Mouse (Mus musculus) kidney, embryonic 16.5 days (tissue): ENCODE results near the gene Plp2. TPM values are rescaled to one million over a fixed set of nuclear protein-coding genes. Genes with fewer than 3 reads are reported as not detected.

ENCODE experiments used
- ATAC-seq: fragments of 200-750 bp; cut with Nextera tagmentation; 2 replicates; pipeline ENCODE4 v1.8.0; 2017; ENCODE audit warnings: moderate TSS enrichment; ENCODE audit not compliant: low FRiP score, low TSS enrichment
- H3K27ac ChIP-seq: fragments of 300-500 bp; sonication (generic); 2 replicates; pipeline ENCODE4 v1.5.1; 2014; ENCODE audit warnings: low read length
- H3K27me3 ChIP-seq: fragments of 300-500 bp; sonication (generic); 2 replicates; pipeline ENCODE4 v1.6.1; 2014; ENCODE audit warnings: low read length, control low read depth, mixed read lengths; ENCODE audit not compliant: insufficient read depth
- H3K36me3 ChIP-seq: fragments of 300-500 bp; sonication (generic); 2 replicates; pipeline ENCODE4 v1.6.1; 2014; ENCODE audit warnings: low read length, control low read depth, mixed read lengths; ENCODE audit not compliant: insufficient read depth
- H3K4me1 ChIP-seq: fragments of 300-500 bp; sonication (generic); 2 replicates; pipeline ENCODE4 v1.6.1; 2014; ENCODE audit warnings: low read length, control low read depth, mixed read lengths; ENCODE audit not compliant: insufficient read depth
- H3K4me2 ChIP-seq: fragments of 300-500 bp; sonication (generic); replicated peaks from 2 replicates; pipeline ENCODE4 v1.6.1; 2014; ENCODE audit warnings: low read depth, low read length
- H3K4me3 ChIP-seq: fragments of 300-500 bp; sonication (generic); 2 replicates; pipeline ENCODE4 v1.5.1; 2014; ENCODE audit warnings: mild to moderate bottlenecking, low read length
- H3K9ac ChIP-seq: fragments of 300-500 bp; sonication (generic); replicated peaks from 2 replicates; pipeline ENCODE4 v1.6.1; 2014; ENCODE audit warnings: low read length
- H3K9me3 ChIP-seq: fragments of 300-500 bp; sonication (generic); 2 replicates; pipeline ENCODE4 v1.6.1; 2016; ENCODE audit warnings: low read length, control low read depth
- WGBS: fragments of 180-500 bp; shearing (Covaris S2); extraction: QIAGEN DNeasy Blood & Tissue Kit; methylation state at CpG from one replicate; pipeline ENCODE4 v1.1.7; 2014; 5-methylcytosine and 5-hydroxymethylcytosine counted together
- polyA plus RNA-seq: library from polyadenylated mRNA; unstranded; fragments of >200 nt; fragmentation: Nextera tagmentation; extraction: Ambion mirVana; gene quantifications from 2 replicates; pipeline ENCODE4 v1.2.1, GENCODE M21; 2015

Plp2 gene
- polyA plus RNA-seq, 1 experiment from 2014 or later: 170 TPM

DNA sequence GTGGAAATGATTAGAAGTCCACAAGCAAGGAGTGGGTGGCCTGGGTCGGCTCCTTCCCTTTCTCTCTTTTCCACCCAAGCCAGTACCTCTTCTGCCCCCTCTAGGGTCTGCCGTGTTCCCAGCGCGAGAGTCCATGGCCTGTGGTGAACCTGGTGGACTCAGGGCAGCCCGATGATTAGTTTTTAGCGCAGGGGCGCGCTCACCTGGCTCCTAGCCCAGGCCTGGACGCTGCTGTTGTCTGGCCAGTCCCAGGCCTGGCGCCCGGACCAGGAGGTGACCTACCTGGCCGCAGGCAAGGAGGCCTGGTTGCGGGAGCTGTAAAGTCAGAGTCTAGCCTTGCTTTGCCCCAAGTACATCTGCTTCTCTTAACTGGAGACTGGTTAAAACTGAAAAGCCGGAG lies 9.7 kb upstream of the Plp2 start, which contains the start of gene Magix:
Gene Magix, minus strand, starts transcription at position 388 of the 400 bp plus-strand sequence.
- no peaks in the 10 kb centered on the region for H3K4me1 ChIP-seq
- no peak within 1 kb of the TSS for H3K27ac ChIP-seq
- peak within 1 kb of the TSS; percentile 33 for H3K4me3 ChIP-seq
- H3K9me3 ChIP-seq: no peaks in the 10 kb centered on the region
- 66% methylated on average over 14 of the region's 14 CpGs for WGBS
- H3K9ac ChIP-seq: peak within 1 kb of the TSS; percentile 39; the same call in 1 of the 2 replicates
- H3K36me3 ChIP-seq: no peaks in the 10 kb centered on the region
- H3K27me3 ChIP-seq: no peaks in the 10 kb centered on the region
- no peak; the same call in 1 of the 2 replicates for ATAC-seq
- peak within 1 kb of the TSS; percentile 54 for H3K4me2 ChIP-seq

- no peaks in the 10 kb centered on the region for H3K36me3 ChIP-seq
- no peaks in the 10 kb centered on the region for H3K27me3 ChIP-seq
- H3K4me2 ChIP-seq: peak overlapping the region; percentile 54
- H3K27ac ChIP-seq: no peak overlapping the region
- H3K4me1 ChIP-seq: no peaks in the 10 kb centered on the region
- 29% methylated on average over 12 of the region's 12 CpGs for WGBS
- ATAC-seq: no peak
- peak overlapping the region; percentile 39; the same call in 1 of the 2 replicates for H3K9ac ChIP-seq
- H3K9me3 ChIP-seq: no peaks in the 10 kb centered on the region
- peak overlapping the region; percentile 33 for H3K4me3 ChIP-seq
These were observed 8.8 kb upstream of the Plp2 start for GRCm38 (mm10) chrX:7680057-7680412.

- H3K4me2 ChIP-seq: peak overlapping the region; percentile 54
- H3K27me3 ChIP-seq: no peaks in the 10 kb centered on the region
- 21% methylated on average over 27 of the region's 27 CpGs for WGBS
- H3K36me3 ChIP-seq: no peaks in the 10 kb centered on the region
- H3K9ac ChIP-seq: peak overlapping the region; percentile 39; the same call in 1 of the 2 replicates
- H3K9me3 ChIP-seq: no peaks in the 10 kb centered on the region
- ATAC-seq: peak; percentile 98
- H3K4me3 ChIP-seq: peak overlapping the region; percentile 33
- H3K4me1 ChIP-seq: no peaks in the 10 kb centered on the region
- no peak overlapping the region for H3K27ac ChIP-seq
These were observed 8.3 kb upstream of the Plp2 start for GRCm38 (mm10) chrX:7679405-7680056.

GRCm38 (mm10) chrX:7678986-7679385 lies 7.8 kb upstream of the Plp2 start:
- H3K9ac ChIP-seq: no peak overlapping the region
- no peak overlapping the region for H3K27ac ChIP-seq
- no peak overlapping the region for H3K4me2 ChIP-seq
- no peak overlapping the region for H3K4me3 ChIP-seq
- ATAC-seq: no peak
- WGBS: 35% methylated on average over 3 of the region's 3 CpGs
- no peaks in the 10 kb centered on the region for H3K36me3 ChIP-seq
- no peaks in the 10 kb centered on the region for H3K27me3 ChIP-seq
- H3K4me1 ChIP-seq: no peaks in the 10 kb centered on the region
- H3K9me3 ChIP-seq: no peaks in the 10 kb centered on the region

DNA sequence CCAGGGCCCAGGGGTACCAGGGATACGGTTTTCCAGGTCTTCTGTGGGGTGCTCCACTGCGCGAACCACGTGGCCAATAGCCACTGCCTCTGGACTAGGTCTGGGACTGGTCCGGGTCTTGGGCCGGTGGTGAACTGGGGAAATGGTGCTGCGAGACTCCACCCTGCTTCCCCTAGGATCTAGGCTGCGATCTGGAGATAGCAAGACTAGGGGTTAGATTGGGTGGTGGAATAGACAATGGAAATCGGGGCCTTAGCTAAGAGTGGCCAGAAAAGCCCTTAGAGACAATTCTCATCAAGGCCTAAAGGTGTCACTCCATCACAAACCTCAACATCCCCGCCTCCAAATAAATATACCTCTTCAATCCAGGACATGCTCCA lies 3.8 kb upstream of the Plp2 start:
- H3K9me3 ChIP-seq: no peaks in the 10 kb centered on the region
- H3K4me3 ChIP-seq: peak overlapping the region; percentile 33
- ATAC-seq: peak; percentile 3; the same call in 1 of the 2 replicates
- WGBS: 33% methylated on average over 10 of the region's 10 CpGs
- H3K27me3 ChIP-seq: no peaks in the 10 kb centered on the region
- H3K4me1 ChIP-seq: peaks cover 12% of the 10 kb centered on the region
- H3K36me3 ChIP-seq: no peaks in the 10 kb centered on the region
- peak overlapping the region; percentile 92 for H3K27ac ChIP-seq
- H3K9ac ChIP-seq: peak overlapping the region; percentile 67
- H3K4me2 ChIP-seq: peak overlapping the region; percentile 55

GRCm38 (mm10) chrX:7674284-7675000 lies 3.3 kb upstream of the Plp2 start:
- Histone ChIP-seq H3K27ac (peak overlapping the region; percentile 92), H3K9me3 (no peaks in the 10 kb centered on the region), H3K36me3 (no peaks in the 10 kb centered on the region), H3K4me3 (peak overlapping the region; percentile 33), H3K4me1 (peaks cover 12% of the 10 kb centered on the region), H3K4me2 (peak overlapping the region; percentile 55), H3K27me3 (no peaks in the 10 kb centered on the region), H3K9ac (peak overlapping the region; percentile 67)
- ATAC-seq: peak; percentile 36
- 16% methylated on average over 28 of the region's 28 CpGs for WGBS

- 26% methylated on average over 12 of the region's 12 CpGs for WGBS
- peak overlapping the region; percentile 92 for H3K27ac ChIP-seq
- no peaks in the 10 kb centered on the region for H3K27me3 ChIP-seq
- H3K4me2 ChIP-seq: peak overlapping the region; percentile 55
- 0 out of 2 replicates have a peak overlapping the region, but pooled peaks have one; percentile 67 for H3K9ac ChIP-seq
- peak; percentile 55 for ATAC-seq
- H3K4me1 ChIP-seq: peaks cover 12% of the 10 kb centered on the region
- H3K36me3 ChIP-seq: peaks cover 5% of the 10 kb centered on the region; the same call in 1 of the 2 replicates
- H3K9me3 ChIP-seq: no peaks in the 10 kb centered on the region
- peak overlapping the region; percentile 33; the same call in 1 of the 2 replicates for H3K4me3 ChIP-seq
These were observed 2.5 kb upstream of the Plp2 start for GRCm38 (mm10) chrX:7673578-7674281.

GRCm38 (mm10) chrX:7672739-7673138 lies 1.5 kb upstream of the Plp2 start:
- no peak overlapping the region for H3K4me3 ChIP-seq
- H3K9me3 ChIP-seq: no peaks in the 10 kb centered on the region
- 34% methylated on average over 6 of the region's 6 CpGs for WGBS
- no peak overlapping the region; the same call in 1 of the 2 replicates for H3K27ac ChIP-seq
- H3K4me2 ChIP-seq: no peak overlapping the region
- H3K4me1 ChIP-seq: peaks cover 12% of the 10 kb centered on the region
- H3K9ac ChIP-seq: no peak overlapping the region
- no peaks in the 10 kb centered on the region for H3K27me3 ChIP-seq
- peaks cover 5% of the 10 kb centered on the region; the same call in 1 of the 2 replicates for H3K36me3 ChIP-seq
- ATAC-seq: no peak

DNA sequence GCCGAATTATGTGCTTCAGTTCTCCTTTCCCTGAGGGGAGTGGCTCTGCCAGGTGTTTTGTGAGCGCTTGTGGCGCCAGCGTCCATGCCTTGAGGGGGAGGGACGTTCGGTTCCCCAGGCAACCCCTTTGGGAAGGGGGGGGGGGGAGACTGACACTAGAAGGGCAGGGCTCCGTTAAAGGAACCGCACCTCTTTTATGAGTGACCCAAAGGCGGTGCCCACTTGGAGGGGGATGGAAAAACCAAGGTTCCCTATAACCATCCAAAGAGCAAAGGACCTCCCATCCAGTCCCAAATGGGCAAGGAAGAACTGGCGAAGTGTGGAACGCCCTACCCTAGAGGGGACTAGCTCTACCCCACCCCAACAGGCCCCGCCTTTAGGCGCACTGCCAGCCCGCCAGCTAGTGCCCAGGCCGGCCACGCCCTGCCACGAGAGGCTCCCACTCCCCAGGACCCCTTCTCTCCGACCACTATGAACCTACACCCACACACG lies 754 bp downstream of the Plp2 start:
- 20% methylated on average over 18 of the region's 19 CpGs for WGBS
- no peaks in the 10 kb centered on the region for H3K9me3 ChIP-seq
- H3K9ac ChIP-seq: peak overlapping the region; percentile 65
- H3K27ac ChIP-seq: peak overlapping the region; percentile 78
- peaks cover 14% of the 10 kb centered on the region for H3K36me3 ChIP-seq
- H3K4me2 ChIP-seq: peak overlapping the region; percentile 53
- peaks cover 12% of the 10 kb centered on the region for H3K4me1 ChIP-seq
- H3K4me3 ChIP-seq: peak overlapping the region; percentile 58
- H3K27me3 ChIP-seq: no peaks in the 10 kb centered on the region
- ATAC-seq: peak; percentile 72
